Mouse (Mus musculus) heart, postnatal 0 days (tissue): ENCODE measurements at regions not wholly inside any gene's neighbourhood (a gene's known extent, or its start where the extent isn't known, plus 50 kb on each side); places are given as distances from the start of the nearest gene placed in this dataset.
A peak's percentile ranks its signal among the peaks of the same experiment; 100 is the strongest.
"Not testable (repeated sequence)": the region's sequence is repeated elsewhere in the genome, so short reads cannot be mapped to it uniquely, and the experiment has no call there.

Source experiments
- ATAC-seq: fragments of 200-750 bp; cut with Nextera tagmentation; 2 replicates; pipeline ENCODE4 v1.8.0; 2017; ENCODE audit warnings: low read depth, moderate number of reproducible peaks, moderate library complexity; ENCODE audit not compliant: insufficient read depth
- DNase-seq: peaks from one replicate; pipeline ENCODE4 v3.0.0-alpha.2; 2016; ENCODE audit warnings: low spot score
- H3K27ac ChIP-seq: fragments of 300-500 bp; sonication (generic); 2 replicates; pipeline ENCODE4 v1.5.1; 2014; ENCODE audit warnings: low read depth, mild to moderate bottlenecking
- H3K27me3 ChIP-seq: fragments of 300-500 bp; sonication (generic); 2 replicates; pipeline ENCODE4 v1.6.1; 2014; ENCODE audit warnings: low read length, mixed read lengths; ENCODE audit not compliant: control insufficient read depth, insufficient read depth
- H3K36me3 ChIP-seq: fragments of 300-500 bp; sonication (generic); replicated peaks from 2 replicates; pipeline ENCODE4 v1.6.1; 2014; ENCODE audit warnings: low read length, mixed read lengths; ENCODE audit not compliant: control insufficient read depth, insufficient read depth
- H3K4me1 ChIP-seq: fragments of 300-500 bp; sonication (generic); 2 replicates; pipeline ENCODE4 v1.6.1; 2014; ENCODE audit warnings: antibody characterized with exemption; ENCODE audit not compliant: control insufficient read depth, insufficient read depth
- H3K4me2 ChIP-seq: fragments of 300-500 bp; sonication (generic); 2 replicates; pipeline ENCODE4 v1.6.1; 2014; ENCODE audit warnings: low read depth, mild to moderate bottlenecking, low read length, moderate library complexity
- H3K4me3 ChIP-seq: fragments of 300-500 bp; sonication (generic); 2 replicates; pipeline ENCODE4 v1.5.1; 2014; ENCODE audit warnings: low read depth, low read length
- H3K9ac ChIP-seq: fragments of 300-500 bp; sonication (generic); replicated peaks from 2 replicates; pipeline ENCODE4 v1.6.1; 2014; ENCODE audit warnings: low read depth, low read length, mixed read lengths
- H3K9me3 ChIP-seq: fragments of 300-500 bp; sonication (generic); replicated peaks from 2 replicates; pipeline ENCODE4 v1.6.1; 2016; ENCODE audit warnings: low read length; ENCODE audit not compliant: control insufficient read depth
- CTCF ChIP-seq: IDR thresholded peaks from 2 replicates; pipeline ENCODE4 v1.5.1; 2016; ENCODE audit warnings: antibody characterized with exemption, control low read depth, low read depth
- EP300 ChIP-seq: IDR thresholded peaks from 2 replicates; pipeline ENCODE4 v1.6.1; 2016; ENCODE audit warnings: antibody characterized with exemption, low read depth
- WGBS: fragments of 180-500 bp; shearing (Covaris S2); extraction: QIAGEN DNeasy Blood & Tissue Kit; methylation state at CpG from one replicate; pipeline ENCODE4 v1.1.7; 2014; 5-methylcytosine and 5-hydroxymethylcytosine counted together

DNA sequence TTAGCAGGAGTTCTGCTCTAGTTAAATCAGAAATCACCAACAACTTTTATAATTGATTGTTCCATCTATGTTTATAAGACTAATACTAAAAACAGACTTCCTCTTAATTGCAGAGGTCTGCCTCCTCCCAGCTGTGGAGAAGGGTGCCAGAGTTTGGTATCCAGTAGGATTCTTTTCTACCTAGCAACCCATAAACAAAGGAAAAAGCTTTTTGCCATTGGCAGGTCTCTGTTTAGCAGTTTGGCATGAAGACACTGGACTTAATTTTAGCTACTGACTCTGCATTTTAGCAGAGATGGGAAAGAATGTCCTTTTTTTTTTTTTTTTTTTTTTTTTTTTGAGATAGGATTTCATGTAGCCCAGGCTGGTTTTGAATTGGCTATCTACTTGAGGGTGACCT is 1628.4 kb downstream of the A830018L16Rik start:
- DNase-seq (peak; percentile 9), ATAC-seq (no peak)
- TF ChIP-seq CTCF (no peak), EP300 (no peak)
- Histone ChIP-seq H3K36me3 (no peaks in the 10 kb centered on the region), H3K27me3 (no peaks in the 10 kb centered on the region), H3K4me3 (no peak overlapping the region), H3K9ac (no peak overlapping the region), H3K4me1 (no peaks in the 10 kb centered on the region), H3K9me3 (0 out of 2 replicates have a peak, but pooled peaks cover 3% of the 10 kb centered on the region), H3K4me2 (no peak overlapping the region), H3K27ac (no peak overlapping the region)

GRCm38 (mm10) chr1:13050140-13050775 is 1636.4 kb downstream of the A830018L16Rik start:
- Histone ChIP-seq H3K4me1 (no peaks in the 10 kb centered on the region), H3K9me3 (no peaks in the 10 kb centered on the region), H3K4me3 (0 out of 2 replicates have a peak overlapping the region, but pooled peaks have one; percentile 8), H3K27me3 (peaks cover 17% of the 10 kb centered on the region), H3K36me3 (no peaks in the 10 kb centered on the region), H3K27ac (no peak overlapping the region), H3K9ac (no peak overlapping the region), H3K4me2 (peak overlapping the region; percentile 46)
- DNase-seq (no peak), ATAC-seq (no peak)
- TF ChIP-seq EP300 (no peak), CTCF (peak; percentile 62)
- WGBS: 18% methylated on average over 17 of the region's 17 CpGs

DNA sequence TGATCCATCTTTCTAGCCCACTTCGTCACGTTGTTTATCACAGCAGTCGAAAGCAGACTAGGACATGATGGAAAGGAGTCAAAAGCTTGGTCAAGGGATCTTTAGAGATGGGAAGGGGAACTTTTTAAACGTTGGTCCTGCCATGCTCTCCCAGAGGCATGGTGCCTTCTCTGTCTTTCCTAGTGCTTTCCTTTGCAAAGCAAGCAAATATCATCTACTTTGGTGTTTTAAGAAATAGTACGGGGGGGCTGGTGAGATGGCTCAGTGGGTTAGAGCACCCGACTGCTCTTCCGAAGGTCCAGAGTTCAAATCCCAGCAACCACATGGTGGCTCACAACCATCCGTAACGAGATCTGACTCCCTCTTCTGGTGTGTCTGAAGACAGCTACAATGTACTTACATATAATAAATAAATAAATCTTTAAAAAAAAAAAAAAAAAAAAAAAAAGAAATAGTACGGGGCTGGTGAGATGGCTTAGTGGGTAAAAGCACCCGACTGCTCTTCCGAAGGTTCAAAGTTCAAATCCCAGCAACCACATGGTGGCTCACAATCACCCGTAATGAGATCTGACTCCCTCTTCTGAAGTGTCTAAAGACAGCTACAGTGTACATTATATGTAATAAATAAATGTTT is 1637.6 kb downstream of the A830018L16Rik start:
- H3K27me3 ChIP-seq: peaks cover 17% of the 10 kb centered on the region
- H3K9ac ChIP-seq, H3K27ac ChIP-seq, H3K4me2 ChIP-seq, DNase-seq, ATAC-seq, H3K36me3 ChIP-seq, H3K9me3 ChIP-seq, H3K4me1 ChIP-seq, H3K4me3 ChIP-seq: not testable (repeated sequence)
- 65% methylated on average over 11 of the region's 13 CpGs for WGBS

DNA sequence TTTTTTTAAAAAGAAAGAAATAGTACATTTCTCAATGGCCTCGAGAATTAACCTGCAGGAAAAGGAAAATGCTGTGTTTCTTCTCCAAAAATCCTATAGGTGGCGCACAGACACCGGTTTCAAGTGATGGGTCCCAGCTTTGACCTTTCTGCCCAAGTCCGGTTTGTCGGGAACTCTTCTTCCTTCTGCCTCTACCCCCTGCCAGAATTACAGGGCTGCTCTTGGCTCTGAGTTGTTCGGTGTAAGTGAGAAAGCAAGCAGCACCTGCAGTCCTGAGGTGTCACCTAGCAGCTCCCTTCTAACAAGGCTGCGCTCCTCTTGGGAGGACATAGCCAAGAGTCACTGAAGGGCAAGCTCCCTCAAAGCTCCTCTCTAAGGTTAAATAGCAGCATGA is 1638.2 kb downstream of the A830018L16Rik start:
- peak; percentile 53 for DNase-seq
- Histone ChIP-seq H3K4me2 (0 out of 2 replicates have a peak overlapping the region, but pooled peaks have one; percentile 22), H3K9ac (no peak overlapping the region), H3K27ac (no peak overlapping the region), H3K27me3 (peaks cover 17% of the 10 kb centered on the region), H3K4me1 (no peaks in the 10 kb centered on the region), H3K36me3 (no peaks in the 10 kb centered on the region), H3K4me3 (no peak overlapping the region), H3K9me3 (no peaks in the 10 kb centered on the region)
- WGBS: 11% methylated on average over 7 of the region's 7 CpGs
- TF ChIP-seq EP300 (no peak), CTCF (peak; percentile 56)
- no peak for ATAC-seq

GRCm38 (mm10) chr1:13057741-13058140 is 1643.8 kb downstream of the A830018L16Rik start:
- no peaks in the 10 kb centered on the region for H3K27me3 ChIP-seq
- WGBS: 31% methylated on average over 14 of the region's 14 CpGs
- no peak overlapping the region for H3K9ac ChIP-seq
- no peak overlapping the region for H3K27ac ChIP-seq
- H3K4me1 ChIP-seq: no peaks in the 10 kb centered on the region
- H3K9me3 ChIP-seq: no peaks in the 10 kb centered on the region
- no peak overlapping the region for H3K4me2 ChIP-seq
- ATAC-seq: no peak
- no peak for DNase-seq
- no peak overlapping the region for H3K4me3 ChIP-seq
- TF ChIP-seq CTCF (no peak), EP300 (no peak)
- H3K36me3 ChIP-seq: no peaks in the 10 kb centered on the region
